Mouse (Mus musculus) embryo, embryonic 9.5 days (tissue): ENCODE measurements around the gene Arxes1.
"Not testable (repeated sequence)": the region's sequence is repeated elsewhere in the genome, so short reads cannot be mapped to it uniquely, and the experiment has no call there.

ENCODE experiments used
- DNase-seq: peaks from one replicate; pipeline ENCODE4 v3.0.0-alpha.2; 2017; ENCODE audit errors: extremely low spot score

The Arxes1 gene

DNA sequence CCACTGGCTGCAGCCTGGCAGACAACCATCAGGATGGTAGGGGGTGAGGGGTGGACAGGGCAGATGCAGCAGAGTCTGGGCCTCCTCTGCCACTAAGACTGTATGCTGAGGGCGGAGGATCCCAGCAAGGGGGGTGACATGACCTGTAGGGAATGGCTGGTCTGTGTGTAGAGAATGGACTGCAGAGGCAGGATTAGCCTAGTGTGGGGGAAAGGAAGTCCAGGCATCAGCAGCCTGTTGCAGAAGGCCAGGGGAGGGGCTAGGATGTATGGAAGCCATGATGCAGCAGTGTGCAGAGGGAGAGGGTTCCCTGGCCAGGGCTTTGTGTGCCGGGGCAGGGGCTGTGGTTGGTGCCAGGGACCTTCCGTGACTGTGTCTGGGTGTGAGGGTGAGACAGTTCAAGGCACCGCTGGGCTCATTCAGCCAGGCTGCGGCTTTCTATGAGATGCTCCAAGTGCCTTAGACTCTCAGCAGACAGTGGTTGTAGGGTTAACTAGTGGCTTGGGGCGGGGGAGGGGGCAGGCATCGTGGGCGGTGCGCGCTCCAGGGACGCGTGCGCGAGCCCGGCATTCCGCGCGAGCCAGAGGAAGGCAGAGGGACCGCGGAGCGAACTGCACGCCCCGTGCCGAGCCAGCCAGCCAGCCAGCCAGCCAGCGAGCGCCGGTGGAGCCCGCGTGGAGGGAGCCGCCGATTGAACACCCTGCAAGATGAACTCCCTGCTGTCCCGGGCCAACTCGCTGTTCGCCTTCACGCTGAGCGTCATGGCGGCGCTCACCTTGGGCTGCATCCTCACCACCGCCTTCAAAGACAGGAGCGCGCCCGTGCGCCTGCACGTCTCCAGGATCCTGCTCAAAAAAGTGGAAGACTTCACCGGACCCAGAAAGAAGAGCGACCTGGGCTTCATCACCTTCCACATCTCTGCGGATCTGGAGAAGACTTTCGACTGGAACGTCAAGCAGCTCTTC is at the start of gene Arxes1:
Gene Arxes1 (plus strand): TSS at position 569 of the 965 bp plus-strand sequence.
- DNase-seq, result peak; percentile 24

DNA sequence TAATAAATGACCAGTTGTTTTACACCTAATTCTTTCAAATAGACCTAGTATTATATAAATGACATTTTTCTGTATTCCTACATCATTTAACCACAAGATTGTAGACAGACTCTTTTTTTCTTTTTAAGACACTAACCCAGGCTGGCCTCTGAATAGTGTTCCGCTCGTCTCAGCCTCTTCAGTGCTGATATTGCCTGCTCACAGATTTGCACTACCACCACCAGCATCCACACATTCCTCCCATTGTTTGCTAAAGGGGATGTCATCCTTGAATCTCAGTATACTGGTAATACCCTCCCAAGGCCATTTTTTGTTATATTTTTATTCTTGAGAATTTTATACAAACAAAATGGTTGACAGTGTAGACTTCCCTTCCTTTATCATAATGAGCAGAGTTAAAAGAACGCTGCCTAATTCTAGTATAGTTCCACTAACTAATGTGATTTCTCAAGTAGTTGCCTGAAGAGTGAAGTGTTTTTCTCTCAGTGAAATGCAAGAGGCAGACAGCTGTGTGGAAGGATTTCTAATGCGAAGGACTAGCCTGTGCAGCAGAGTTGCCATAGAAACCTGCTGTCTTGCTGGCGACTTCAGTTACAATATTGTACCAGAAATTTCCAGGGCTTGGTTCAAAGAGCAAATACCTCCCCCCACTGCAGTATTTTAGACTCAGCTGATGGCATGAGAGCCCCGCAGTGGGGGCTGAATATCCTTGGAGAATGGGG is 48.5 kb upstream of the Arxes1 start:
- no peak for DNase-seq

DNA sequence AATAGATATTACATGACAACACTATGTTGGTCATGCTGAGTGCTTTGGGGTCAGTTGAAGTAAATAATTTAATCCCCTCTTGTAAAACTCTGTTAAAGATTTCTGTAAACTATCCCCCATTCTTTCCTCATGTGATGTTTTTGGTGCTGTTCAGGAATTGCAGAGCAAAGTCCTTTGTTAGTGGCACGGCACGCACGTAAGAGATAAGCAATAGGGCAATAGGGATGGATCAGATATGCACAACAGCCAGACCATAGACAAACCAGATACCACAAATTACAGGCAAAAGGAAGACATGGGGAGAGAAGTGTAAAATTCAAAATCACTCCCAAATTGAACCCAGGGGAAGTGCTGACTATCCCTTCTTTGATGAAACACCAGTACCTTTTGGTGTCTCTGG is 46.9 kb upstream of the Arxes1 start:
- DNase-seq, result no peak

DNA sequence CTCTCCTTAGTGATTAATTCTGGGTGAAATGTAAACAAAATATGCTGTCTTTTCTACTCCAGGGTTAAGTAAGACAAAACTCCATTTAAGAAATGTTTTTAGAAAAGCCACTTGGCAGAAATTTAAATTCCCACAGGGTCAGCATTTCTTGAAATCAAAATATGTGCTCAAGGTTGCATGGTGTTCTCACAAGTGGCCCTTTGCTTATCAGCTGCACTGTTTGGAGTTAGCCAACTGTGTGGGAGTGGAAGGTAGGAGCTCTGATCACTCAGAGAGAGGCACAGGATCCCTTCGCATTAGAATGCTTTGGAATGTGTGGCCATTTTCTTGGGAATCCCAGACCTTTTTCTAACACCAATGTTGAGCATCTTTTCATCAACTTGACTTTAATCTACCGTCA is 42.5 kb upstream of the Arxes1 start:
- no peak for DNase-seq

DNA sequence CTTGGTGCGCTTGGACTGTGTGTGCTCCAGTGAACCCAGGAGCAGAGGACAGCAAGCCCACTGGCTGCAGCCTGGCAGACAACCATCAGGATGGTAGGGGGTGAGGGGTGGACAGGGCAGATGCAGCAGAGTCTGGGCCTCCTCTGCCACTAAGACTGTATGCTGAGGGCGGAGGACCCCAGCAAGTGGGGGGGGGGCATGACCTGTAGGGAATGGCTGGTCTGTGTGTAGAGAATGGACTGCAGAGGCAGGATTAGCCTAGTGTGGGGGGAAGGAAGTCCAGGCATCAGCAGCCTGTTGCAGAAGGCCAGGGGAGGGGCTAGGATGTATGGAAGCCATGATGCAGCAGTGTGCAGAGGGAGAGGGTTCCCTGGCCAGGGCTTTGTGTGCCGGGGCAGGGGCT is 40.0 kb upstream of the Arxes1 start:
- peak; percentile 25 for DNase-seq

DNA sequence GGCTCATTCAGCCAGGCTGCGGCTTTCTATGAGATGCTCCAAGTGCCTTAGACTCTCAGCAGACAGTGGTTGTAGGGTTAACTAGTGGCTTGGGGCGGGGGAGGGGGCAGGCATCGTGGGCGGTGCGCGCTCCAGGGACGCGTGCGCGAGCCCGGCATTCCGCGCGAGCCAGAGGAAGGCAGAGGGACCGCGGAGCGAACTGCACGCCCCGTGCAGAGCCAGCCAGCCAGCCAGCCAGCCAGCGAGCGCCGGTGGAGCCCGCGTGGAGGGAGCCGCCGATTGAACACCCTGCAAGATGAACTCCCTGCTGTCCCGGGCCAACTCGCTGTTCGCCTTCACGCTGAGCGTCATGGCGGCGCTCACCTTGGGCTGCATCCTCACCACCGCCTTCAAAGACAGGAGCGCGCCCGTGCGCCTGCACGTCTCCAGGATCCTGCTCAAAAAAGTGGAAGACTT is 39.5 kb upstream of the Arxes1 start, which contains the start of gene Arxes2:
Gene Arxes2 (plus strand): TSS at position 161 of the 456 bp plus-strand sequence.
- DNase-seq, result not testable (repeated sequence)

DNA sequence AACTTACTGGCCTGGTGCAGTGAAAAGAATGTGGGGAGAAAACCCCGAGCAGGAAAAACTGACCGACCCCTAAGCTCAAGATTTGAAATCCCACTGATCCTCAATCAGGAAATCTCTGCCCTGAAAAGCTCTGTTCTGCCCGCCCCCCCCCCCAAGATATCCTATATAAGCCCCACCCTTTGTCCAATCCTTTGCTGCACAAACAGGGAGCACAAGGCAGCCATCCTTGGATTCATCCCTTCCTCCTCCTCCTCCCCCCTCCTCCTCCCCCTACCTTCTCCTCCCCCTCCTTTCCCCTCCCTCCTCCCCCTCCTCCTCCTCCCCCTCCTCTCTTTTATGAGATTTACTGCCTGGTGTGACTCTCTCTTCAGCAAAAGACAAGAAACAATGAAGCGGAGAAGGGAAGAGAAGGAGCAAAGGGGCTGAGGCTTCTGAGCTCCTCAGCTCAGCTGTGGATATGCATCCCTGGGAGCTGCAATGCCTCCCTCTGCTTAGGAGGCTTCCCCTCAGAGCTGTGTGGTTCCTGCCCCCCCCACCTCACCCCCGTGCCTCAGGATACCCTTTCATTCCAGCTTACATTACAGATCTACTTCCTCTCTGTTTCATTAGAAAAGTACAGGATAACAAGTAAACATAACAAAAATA is 25.8 kb upstream of the Arxes1 start:
- peak; percentile 1 for DNase-seq

DNA sequence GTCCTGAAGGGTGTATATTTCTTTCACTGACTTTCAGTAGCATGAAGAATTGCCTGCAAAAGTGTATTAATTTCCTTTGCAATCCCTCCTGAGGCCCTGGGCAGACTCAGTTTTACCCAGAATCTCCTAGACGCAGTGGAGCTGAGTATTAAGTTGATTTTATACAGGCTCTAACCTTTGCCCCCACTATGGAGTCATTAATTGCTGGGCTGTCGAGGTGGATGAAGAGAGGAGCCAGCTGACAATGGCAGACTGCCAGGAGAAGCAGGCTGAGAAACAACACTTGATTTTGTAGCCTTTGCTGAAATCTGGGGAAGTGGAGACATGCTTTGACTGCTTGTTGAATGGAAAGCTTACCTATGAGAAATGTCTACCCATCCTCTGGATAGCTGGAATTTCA is 18.8 kb upstream of the Arxes1 start:
- no peak for DNase-seq

DNA sequence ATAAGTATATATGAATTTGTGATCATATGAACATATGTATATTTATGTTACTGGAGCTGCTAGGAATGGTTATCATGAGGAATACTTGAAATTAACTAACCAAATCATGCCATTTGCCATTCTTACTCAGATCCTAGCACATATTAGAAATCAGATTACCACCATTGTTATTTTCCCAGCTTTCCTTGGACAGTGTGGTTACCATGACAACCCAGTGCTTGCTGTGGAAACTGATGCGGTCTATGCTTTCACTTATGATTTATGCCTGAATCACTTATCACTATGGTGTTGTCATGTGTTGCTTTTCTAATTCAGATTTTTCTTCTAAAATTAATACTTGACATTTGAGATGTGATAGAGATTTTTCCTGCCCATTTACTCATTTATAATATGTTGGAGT is 2.8 kb upstream of the Arxes1 start:
- no peak for DNase-seq

DNA sequence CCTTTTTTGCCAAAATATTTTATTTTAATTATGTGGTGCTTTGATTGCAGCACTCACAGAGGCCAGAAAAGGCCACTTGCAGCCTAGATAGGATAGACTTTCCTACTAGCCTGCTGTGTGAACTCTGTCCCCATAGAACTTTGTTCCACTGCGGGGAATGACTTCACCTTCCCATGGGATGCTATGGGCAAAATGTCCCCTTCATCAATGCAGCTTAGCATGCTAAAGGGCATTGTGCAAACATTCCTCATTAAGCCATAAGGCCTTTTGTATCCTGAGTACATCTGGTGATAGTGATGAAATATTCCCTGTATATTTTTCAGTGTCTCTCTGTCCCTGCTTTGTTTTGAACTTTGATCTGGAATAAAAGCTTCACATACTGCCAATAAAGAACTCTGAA is 10.6 kb downstream of the Arxes1 start:
- no peak for DNase-seq

DNA sequence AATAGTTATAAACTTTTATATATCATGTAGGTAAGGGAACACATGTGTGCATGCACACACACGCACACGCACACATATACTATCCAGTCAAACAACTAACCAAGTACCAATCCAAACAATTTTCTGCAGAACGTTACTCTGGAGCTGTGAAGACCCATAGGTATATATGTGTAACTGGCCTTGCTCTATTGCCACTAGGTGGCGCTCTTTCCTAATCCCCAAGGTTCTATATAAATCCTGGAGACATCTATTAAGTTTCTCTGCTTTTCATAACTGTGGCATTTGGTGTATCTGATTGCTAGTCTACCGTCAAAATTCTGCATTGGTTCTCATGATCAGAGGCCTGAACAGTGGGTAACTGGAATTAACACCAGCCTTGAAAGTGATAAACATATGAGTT is 14.4 kb downstream of the Arxes1 start:
- peak; percentile 33 for DNase-seq

DNA sequence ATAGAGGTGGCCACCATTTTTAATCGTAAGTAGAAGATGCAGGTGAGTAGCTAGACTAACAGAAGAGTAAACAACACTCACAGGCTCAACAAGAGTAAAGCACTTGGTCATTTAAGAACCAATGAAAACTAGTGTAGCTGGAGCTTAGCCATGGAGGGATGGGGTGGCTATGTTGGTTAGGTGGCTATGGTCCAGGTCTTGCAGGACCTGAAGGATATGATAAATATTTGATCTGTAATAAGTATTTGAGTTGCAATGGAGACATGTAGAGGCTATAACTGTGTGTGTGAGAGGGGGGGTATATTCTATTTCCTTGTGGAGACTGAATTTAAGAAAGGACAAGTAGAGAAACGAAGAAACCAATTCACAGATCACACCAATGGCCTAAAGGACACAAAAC is 18.1 kb downstream of the Arxes1 start:
- DNase-seq, result no peak

DNA sequence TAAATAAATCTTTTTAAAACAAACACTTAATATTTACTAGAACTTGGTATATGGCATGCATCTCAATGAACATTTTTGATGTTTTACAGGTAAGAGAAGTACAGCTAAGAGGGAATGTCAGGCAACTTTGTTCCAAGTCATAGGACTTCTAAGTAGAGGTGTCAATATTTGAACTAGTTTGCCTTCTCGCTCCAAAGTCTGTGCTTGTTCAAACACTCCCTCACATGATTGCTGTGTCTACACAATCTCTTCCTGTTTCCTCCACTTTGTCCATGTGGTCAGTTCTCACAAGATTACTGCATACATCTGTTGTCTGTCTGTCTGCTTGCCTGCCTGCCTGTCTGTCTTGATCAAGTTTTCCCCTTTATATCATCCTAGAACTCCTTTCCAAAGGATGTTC is 27.5 kb downstream of the Arxes1 start:
- DNase-seq, result no peak

DNA sequence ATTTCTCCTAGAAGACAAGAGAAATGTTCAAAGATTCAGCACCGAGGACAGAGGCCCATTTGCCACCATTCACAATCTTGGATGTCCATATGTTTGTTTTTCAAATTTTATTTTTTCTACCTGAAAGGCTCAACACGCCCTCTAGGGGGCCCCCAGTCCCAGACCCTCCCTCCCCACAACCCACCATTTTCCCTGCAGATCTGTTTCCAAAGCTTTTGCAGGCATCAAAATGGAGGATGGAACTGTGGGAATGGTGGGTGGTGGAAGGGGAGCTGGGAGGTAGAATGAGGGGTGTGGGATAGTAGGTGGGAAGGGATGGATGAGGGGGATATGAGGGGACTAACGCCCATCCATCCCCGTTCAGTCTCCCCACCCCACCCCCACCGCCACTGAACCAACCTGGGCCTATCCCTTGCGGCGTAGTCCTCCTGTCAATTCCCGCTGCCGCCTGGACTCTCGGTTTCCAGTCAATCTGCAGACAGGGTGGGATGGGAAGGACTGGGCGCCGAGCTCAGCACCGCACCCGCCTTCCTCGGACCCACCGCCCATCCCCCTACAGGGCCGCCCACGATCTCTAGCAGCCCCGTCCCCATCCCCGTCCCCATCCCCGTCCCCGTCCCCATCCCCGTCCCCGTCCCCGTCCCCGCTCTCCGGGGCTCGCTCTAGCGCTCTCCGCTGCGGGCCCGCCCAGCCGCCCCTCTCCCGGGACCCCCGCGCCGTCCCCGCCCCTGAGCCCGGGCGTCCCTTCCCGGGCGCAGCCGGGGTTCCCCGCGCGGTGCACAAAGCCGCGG is 34.2 kb downstream of the Arxes1 start:
- peak; percentile 53 for DNase-seq

DNA sequence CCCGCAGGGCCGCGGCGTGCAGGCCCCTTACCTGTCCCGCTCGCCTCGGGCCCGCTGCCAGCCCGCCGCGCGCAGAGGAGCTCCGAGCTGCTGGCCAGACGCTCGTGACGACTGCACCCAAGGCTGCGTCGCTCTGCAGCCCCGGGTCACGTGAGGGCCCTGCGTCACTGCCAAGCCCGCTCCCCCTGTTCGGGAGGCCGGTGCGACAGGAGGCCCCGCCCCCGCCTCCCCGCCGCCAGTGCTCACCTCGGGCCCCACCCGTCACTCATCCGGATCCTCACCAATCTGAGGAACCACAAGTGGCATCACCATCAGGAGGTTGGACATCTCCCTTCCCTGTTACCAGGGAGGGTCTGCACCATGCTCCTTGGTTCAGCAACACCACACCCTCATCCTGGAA is 34.9 kb downstream of the Arxes1 start, which contains the start of gene Bex2:
Gene Bex2 (minus strand): TSS at position 217 of the 400 bp plus-strand sequence.
- peak; percentile 0 for DNase-seq
